Mouse (Mus musculus): Measurements from ENCODE around the gene Olfr695. TPM values are rescaled to one million over a fixed set of nuclear protein-coding genes. Genes with fewer than 3 reads are reported as not detected.

Olfr695 gene
- polyA plus RNA-seq, 1 experiment from 2014 or later = not detected

GRCm38 (mm10) chr7:106691714-106692113, 24.5 kb downstream of the Olfr695 start, which contains the start of gene Olfr694:
TSS of gene Olfr694 (minus strand) at chr7:106691814.
- Histone ChIP-seq H3K36me3 (no peaks in the 10 kb centered on the region), H3K4me3 (no peak within 1 kb of the TSS), H3K27ac (replicated peaks) (no peak within 1 kb of the TSS), H3K4me2 (replicated peaks) (no peak within 1 kb of the TSS), H3K9me3 (no peaks in the 10 kb centered on the region), H3K9ac (replicated peaks) (no peak within 1 kb of the TSS), H3K27me3 (no peaks in the 10 kb centered on the region), H3K4me1 (no peaks in the 10 kb centered on the region)
- ATAC-seq (replicated peaks) = no peak
- 94% methylated on average over 1 of the region's 1 CpGs for WGBS

- no peaks in the 10 kb centered on the region for H3K36me3 ChIP-seq
- no peak overlapping the region for H3K9ac ChIP-seq (replicated peaks)
- no peak overlapping the region for H3K27ac ChIP-seq (replicated peaks)
- no peaks in the 10 kb centered on the region for H3K27me3 ChIP-seq
- WGBS = 89% methylated on average over 2 of the region's 2 CpGs
- ATAC-seq (replicated peaks) = no peak
- H3K4me1 ChIP-seq = no peaks in the 10 kb centered on the region
- H3K9me3 ChIP-seq = no peaks in the 10 kb centered on the region
- H3K4me2 ChIP-seq (replicated peaks) = no peak overlapping the region
- no peak overlapping the region for H3K4me3 ChIP-seq
Measured at GRCm38 (mm10) chr7:106685382-106685781, 30.8 kb downstream of the Olfr695 start.

GRCm38 (mm10) chr7:106680484-106680883, 35.7 kb downstream of the Olfr695 start, which contains the start of gene Olfr693:
TSS of gene Olfr693 (minus strand) at chr7:106680584.
- H3K27me3 ChIP-seq = no peaks in the 10 kb centered on the region
- no peak within 1 kb of the TSS for H3K4me3 ChIP-seq
- no peaks in the 10 kb centered on the region for H3K9me3 ChIP-seq
- H3K9ac ChIP-seq (replicated peaks) = no peak within 1 kb of the TSS
- ATAC-seq (replicated peaks) = no peak
- no peak within 1 kb of the TSS for H3K4me2 ChIP-seq (replicated peaks)
- H3K36me3 ChIP-seq = no peaks in the 10 kb centered on the region
- H3K4me1 ChIP-seq = no peaks in the 10 kb centered on the region
- no peak within 1 kb of the TSS for H3K27ac ChIP-seq (replicated peaks)

Other genes with a start within 250 kb of the Olfr695 start
- gene Olfr693, start 35.8 kb downstream of the Olfr695 start, polyA plus RNA-seq (2015; fragmentation: Nextera tagmentation; extraction: Ambion mirVana) = not detected in 2 replicates
- gene Olfr694, start 24.6 kb downstream of the Olfr695 start, polyA plus RNA-seq (2015; fragmentation: Nextera tagmentation; extraction: Ambion mirVana) = not detected in 2 replicates
- gene Olfr697, start 26.0 kb upstream of the Olfr695 start, polyA plus RNA-seq (2015; fragmentation: Nextera tagmentation; extraction: Ambion mirVana) = not detected in 2 replicates
- not detected in 2 replicates for gene Olfr698, start 39.0 kb upstream of the Olfr695 start, polyA plus RNA-seq (2015; fragmentation: Nextera tagmentation; extraction: Ambion mirVana)
- not detected in 2 replicates for gene Olfr699, start 76.8 kb upstream of the Olfr695 start, polyA plus RNA-seq (2015; fragmentation: Nextera tagmentation; extraction: Ambion mirVana)
- not detected in 2 replicates for gene Olfr700, start 92.4 kb upstream of the Olfr695 start, polyA plus RNA-seq (2015; fragmentation: Nextera tagmentation; extraction: Ambion mirVana)
- not detected in 2 replicates for gene Olfr701, start 97.7 kb upstream of the Olfr695 start, polyA plus RNA-seq (2015; fragmentation: Nextera tagmentation; extraction: Ambion mirVana)
- not detected in 2 replicates for gene Olfr702, start 117.5 kb upstream of the Olfr695 start, polyA plus RNA-seq (2015; fragmentation: Nextera tagmentation; extraction: Ambion mirVana)
- gene Olfr703, start 127.0 kb upstream of the Olfr695 start, polyA plus RNA-seq (2015; fragmentation: Nextera tagmentation; extraction: Ambion mirVana) = not detected in 2 replicates
- gene Olfr704, start 146.8 kb upstream of the Olfr695 start, polyA plus RNA-seq (2015; fragmentation: Nextera tagmentation; extraction: Ambion mirVana) = not detected in 2 replicates
- not detected in 2 replicates for gene Olfr705, start 160.5 kb upstream of the Olfr695 start, polyA plus RNA-seq (2015; fragmentation: Nextera tagmentation; extraction: Ambion mirVana)
- gene Olfr706, start 171.8 kb upstream of the Olfr695 start, polyA plus RNA-seq (2015; fragmentation: Nextera tagmentation; extraction: Ambion mirVana) = not detected in 2 replicates
- not detected in 2 replicates for gene Olfr707, start 184.8 kb upstream of the Olfr695 start, polyA plus RNA-seq (2015; fragmentation: Nextera tagmentation; extraction: Ambion mirVana)
- gene Olfr1532-ps1, start 191.6 kb upstream of the Olfr695 start, polyA plus RNA-seq (2015; fragmentation: Nextera tagmentation; extraction: Ambion mirVana) = not detected in 2 replicates
- not detected in 2 replicates for gene Olfr709-ps1, start 215.8 kb upstream of the Olfr695 start, polyA plus RNA-seq (2015; fragmentation: Nextera tagmentation; extraction: Ambion mirVana)
- not detected in 2 replicates for gene Olfr710, start 231.9 kb upstream of the Olfr695 start, polyA plus RNA-seq (2015; fragmentation: Nextera tagmentation; extraction: Ambion mirVana)
- not detected in 2 replicates for gene Olfr6, start 247.5 kb upstream of the Olfr695 start, polyA plus RNA-seq (2015; fragmentation: Nextera tagmentation; extraction: Ambion mirVana)